Mouse (Mus musculus) megakaryocyte, adult 5-6 weeks (primary cell): ENCODE measurements at regions not wholly inside any gene's neighbourhood (a gene's known extent, or its start where the extent isn't known, plus 50 kb on each side); places are given as distances from the start of the nearest gene placed in this dataset.
A peak's percentile ranks its signal among the peaks of the same experiment; 100 is the strongest.

ENCODE experiments used
- ATAC-seq: 2 replicates; pipeline ENCODE4 v1.8.0; 2016; ENCODE audit warnings: mild to moderate bottlenecking, inconsistent platforms; ENCODE audit not compliant: poor library complexity, severe bottlenecking

DNA sequence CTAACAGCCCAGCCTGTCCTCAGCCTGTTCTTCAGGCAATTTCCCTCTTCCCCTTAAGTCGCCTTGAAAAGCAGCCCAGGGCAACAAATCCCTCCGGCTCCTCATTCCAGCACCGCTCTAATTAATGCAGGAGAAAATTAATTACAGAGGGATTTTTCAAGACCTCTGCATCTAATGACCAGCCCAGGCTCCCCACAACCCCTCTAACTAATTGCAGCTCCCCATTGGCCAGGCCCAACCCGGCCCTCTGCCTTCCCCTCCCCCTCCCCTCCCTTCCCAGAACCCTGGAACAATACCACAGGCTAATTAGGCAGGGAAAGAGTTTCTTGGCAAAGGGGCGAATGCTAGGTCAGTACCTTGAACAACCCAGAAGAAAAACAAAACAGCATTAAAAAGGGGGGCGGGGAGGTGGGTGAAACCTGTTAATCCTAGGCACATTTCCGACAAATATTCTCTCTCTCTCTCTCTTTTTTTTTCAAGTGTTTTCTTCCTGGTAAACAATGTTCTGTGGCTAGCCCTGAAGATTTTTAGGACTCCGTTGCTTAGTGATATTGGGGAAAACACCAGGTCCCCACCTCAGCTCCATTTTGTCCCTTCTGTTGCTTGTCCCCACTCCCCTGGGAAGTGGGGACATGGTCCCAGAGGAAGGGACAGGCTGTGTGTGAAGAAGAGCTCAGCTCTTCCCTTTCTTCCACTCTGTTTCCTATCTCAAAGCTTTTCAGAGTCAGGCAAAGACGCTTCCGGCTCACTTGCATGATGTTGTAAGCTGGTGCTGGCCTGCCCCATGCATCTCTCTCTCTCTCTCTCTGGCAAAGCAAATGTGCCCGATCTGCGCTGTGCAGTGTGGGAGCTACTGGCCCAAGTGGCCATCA, 195.1 kb downstream of the Sox9 start:
- no peak for ATAC-seq

DNA sequence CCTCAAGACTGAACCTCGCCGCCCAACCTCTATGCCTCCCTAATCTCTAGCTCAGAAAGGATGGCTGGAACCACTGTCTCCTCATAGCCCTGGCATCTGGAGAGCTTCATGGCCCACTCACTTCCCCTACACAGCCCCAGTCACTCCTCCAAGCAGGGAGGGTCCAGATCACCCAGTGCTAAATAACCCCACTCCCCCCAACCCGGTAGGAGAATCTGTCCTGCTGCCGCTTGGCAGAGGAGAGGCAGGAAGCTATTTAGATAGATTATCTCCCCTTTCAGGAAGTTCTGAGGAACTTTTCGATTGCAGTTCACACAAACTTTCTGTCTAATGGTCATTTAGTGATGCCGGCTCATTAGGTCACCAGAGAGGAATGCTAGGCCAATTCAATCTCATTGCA, 196.9 kb downstream of the Sox9 start:
- no peak for ATAC-seq

DNA sequence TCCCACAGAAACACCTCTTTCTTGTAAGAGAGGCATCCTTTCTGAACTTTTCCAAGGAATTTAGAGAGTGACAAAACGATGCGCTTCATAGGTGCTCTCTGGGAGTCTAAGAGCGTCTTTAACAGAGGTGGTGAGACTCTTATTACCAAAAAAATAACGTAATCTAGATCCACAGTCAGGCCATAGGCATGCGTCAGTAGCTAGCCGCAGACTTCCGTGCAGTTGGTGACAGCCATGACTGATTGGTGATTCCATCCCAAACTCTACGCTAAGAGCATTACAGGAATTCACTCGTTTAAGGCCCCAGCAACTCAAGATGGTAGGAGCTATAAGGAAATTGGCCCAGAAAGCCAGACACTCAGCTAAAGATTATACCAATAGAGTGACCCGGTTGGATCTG, 197.4 kb downstream of the Sox9 start:
- no peak for ATAC-seq

DNA sequence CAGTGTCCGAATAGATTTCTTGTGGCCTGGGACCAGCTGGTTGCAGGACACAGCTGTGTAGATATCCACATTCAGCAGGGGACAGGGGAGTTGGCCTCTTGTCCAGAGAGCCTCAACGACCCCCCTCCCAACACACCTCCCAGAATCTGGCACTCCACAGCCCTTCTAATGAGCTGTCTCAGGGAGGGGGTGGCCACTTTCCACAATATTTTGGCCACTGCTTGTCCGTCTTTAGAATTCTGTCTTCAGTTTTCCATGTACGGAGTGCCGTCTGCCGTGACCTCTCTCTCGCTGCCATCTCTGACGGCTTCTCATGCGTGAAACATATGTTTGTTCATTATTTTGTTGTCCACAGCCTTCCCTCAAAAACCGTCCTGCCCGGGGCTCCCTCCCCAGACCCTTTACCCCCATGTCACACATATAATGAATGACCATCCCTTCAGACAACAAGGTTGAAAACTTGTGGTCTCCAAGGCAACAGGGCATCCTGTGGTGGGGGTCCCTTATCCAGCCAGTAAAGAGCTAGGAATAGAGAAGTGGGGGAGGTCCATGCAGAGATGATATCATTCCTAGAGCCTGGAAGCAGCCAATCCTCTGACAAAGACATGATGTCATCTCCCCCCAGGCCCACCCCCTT, 200.3 kb downstream of the Sox9 start:
- no peak for ATAC-seq

GRCm38 (mm10) chr11:112982802-112983591, 201.0 kb downstream of the Sox9 start:
- ATAC-seq: no peak

DNA sequence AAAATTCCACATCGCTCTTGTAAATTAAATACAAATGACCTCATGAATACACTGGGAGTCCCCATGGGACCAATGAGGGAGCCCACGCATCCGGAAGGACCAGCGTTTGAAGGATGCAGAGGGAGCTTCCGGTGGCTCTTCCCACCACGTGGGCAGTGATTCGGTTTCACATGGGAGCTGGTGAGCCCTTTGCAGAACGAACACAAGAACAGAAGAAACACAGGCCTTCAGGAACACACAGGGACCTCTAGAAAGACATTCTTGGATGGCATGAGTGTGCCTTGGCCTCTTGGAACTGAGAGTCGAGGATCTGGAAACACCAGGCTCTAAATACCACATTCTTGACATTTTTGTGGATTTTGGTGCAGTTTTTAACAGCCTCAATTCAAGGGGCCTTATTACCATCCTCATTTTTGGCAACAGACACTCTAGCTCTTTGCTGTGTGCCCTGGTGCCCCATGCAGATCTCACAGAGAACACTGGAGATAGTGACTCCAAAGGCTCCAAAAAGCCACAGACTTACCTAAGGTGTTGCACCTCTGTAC, 204.1 kb downstream of the Sox9 start:
- ATAC-seq: no peak

GRCm38 (mm10) chr11:112987782-112988181, 205.8 kb downstream of the Sox9 start:
- ATAC-seq: no peak

DNA sequence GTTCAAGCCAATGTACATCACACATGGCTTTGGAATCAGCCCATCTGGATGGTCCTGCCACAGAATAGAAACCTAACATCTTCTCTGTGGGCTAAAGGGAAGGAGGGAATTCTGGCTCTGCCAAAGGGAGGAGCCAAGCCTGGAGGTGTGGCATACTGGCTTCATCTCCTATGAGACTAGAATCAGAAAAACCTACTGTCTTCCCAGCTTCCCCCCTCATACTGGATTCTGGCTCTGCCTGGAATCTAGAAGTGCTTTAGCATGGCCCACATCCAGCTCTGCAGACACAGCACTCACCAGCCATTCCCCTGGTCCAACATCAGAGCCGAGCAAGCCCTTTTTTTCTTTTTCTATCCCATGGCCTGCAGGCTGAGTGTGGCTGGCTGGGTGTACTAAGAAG, 206.9 kb downstream of the Sox9 start:
- ATAC-seq: no peak

- no peak for ATAC-seq
Measured at GRCm38 (mm10) chr11:112989981-112990512, 208.0 kb downstream of the Sox9 start.

DNA sequence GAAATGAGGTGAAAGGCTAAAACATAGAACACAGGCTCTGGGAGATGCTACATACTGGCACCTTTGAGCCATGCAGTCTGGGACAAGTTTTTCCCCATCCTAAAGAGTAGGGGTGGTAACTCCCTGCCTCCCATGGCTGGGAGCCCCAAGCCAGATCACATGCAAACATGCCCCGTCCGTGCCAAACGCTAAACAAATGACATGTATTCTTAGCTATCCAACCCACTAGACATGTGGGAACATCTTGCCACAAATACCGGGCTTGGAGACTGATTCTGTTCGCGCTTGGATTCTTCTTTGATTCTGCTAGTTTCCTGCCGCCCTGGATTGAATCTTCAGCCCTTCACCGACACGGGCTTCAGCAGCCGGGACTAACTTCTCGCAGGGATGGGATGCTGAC, 208.7 kb downstream of the Sox9 start:
- ATAC-seq: no peak

DNA sequence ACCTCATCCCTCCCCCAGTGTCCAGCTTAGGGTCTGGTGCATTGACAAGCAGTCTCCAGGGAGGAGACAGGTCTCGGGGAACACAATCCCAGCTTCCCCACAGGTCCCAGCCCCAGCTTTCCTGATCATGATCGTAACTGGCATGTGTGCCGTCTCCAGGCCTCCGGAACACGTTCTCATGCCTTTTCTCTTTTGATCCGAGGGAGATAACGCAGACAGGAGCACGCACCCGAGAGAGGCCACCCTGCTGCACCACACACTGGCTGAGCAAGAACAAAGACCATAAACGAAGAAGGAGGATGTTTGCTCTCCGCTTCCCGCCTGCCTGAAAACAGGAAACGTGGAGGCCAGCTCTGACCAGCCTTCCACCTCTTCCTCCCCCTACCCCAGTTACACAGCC, 209.8 kb downstream of the Sox9 start:
- no peak for ATAC-seq

DNA sequence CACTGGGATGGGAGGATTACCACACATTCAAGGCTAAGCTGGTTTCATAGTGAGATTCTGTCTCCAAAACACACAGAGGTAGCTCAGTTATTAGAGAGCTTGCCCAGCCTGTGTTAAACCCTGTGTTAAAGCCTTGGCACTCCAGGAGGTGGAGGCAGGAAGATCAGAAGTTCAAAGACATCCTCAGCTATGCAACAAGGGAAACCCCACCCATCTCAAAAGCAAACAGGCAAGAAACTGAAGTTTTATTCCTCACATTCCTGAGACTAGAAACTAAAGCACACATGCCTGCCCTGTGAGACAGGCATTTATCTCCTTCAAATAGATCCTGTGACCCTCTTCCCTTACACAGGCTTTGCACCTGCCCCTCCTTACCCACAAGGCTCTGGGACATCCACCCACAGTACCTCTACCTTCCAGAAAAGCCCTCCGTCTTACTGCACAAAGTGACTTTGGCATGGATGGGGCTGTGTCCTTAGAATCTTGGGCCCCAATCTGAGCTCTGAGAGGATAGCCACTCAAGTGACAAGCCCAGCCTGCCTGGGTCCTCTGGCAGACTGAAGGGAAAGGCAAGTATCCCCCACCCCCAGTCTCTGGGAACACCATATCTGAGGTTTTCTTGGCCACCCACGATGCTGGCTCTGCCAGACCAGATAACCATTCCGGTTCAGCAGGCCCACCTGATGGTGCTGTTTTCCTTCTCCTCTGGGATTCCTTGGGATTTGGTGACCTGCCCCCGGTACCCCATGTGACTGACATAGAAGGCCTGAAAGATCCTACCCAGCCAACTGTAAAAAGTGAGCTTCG, 217.0 kb downstream of the Sox9 start:
- no peak for ATAC-seq

- ATAC-seq: no peak
Measured at GRCm38 (mm10) chr11:113001071-113001470, 219.0 kb downstream of the Sox9 start.

DNA sequence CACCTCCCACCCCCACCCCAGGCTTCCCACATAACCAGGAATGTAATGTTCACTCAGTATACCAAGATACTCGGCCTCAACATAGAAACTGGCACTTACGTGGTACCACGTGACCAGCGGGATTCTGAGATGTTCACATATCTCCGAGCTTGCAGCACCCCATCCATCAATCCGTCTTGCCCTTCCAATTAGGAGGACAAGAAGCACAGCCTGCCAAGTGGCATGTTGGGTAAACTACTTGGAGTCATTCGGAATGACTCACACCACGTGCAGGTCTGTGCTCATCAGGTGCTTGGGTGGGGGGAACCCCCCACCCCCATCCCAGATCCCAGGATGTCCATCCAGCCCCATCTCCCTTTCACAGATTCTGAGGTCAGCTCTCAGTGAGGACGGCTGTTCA, 223.9 kb downstream of the Sox9 start:
- no peak for ATAC-seq

- ATAC-seq: no peak
Measured at GRCm38 (mm10) chr11:113008521-113008920, 226.5 kb downstream of the Sox9 start.

- ATAC-seq: no peak
Measured at GRCm38 (mm10) chr11:113009376-113009775, 227.4 kb downstream of the Sox9 start.

DNA sequence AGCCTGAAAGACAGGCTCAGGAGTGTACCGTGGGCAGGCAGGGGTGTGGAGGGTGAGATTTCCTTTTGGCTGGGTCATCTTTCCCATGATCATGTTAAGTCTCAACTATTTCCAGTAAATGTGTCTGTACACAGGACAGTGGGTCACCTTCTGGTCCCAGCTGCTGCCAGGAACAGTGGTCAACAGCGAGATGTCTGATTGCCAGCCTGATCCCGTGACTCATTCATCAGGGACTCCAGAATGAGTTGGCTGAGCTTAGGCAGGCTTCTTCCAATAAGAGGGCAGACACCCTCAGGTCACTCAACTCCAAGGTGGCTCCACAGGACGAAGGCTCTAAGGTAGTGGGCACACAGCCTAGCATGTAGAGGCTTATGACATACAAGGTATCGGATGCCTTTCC, 228.9 kb downstream of the Sox9 start:
- ATAC-seq: no peak

DNA sequence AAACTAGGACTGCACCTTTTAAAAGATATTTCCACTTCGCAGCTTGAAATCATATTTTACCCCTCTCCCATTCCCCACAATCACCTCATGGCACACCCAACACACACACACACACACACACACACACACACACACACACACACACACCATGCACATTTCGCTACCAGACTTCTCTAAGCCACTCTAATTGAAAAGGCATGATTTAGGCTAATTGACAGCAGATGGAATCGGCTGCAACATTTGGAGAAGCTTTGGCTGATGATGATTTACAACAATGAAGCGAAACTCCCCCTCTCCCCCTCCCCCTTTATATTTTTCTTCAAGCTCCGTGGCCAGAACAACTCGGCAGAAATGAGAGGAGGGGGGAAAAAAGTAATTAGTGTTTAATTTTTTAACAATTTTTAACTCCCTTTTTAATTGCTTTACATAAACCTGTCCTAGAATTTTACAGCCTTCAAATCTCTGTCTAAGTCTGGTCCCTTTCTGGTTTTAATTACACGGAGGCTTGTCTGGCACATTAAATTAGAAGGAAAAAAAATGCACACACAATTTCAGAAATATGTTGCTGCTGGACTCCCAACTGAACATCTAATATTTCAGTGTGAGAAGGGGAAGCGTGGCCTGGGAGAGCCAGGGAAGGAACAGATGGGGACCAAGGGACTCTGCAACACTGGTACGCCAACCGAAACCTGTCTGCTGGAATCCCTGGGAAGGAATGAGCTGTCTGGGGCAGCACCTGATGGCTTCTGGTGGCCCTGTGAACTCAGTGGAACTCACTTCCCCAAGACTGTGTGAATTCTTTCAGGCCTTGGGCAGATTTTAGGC, 232.4 kb downstream of the Sox9 start:
- no peak for ATAC-seq

GRCm38 (mm10) chr11:113015686-113016304, 233.8 kb downstream of the Sox9 start:
- peak; percentile 63 for ATAC-seq
